Mouse (Mus musculus) E14TG2a.4 (cell line): Measurements from ENCODE around the gene Nek9.

Source experiments
- CTCF ChIP-seq: conservative IDR thresholded peaks from 2 replicates; pipeline ENCODE4 v1.5.1; 2014; ENCODE audit warnings: low read length
- NANOG ChIP-seq: IDR thresholded peaks from 2 replicates; pipeline ENCODE4 v1.6.1; 2014; ENCODE audit warnings: borderline replicate concordance, low read length, mixed read lengths

DNA sequence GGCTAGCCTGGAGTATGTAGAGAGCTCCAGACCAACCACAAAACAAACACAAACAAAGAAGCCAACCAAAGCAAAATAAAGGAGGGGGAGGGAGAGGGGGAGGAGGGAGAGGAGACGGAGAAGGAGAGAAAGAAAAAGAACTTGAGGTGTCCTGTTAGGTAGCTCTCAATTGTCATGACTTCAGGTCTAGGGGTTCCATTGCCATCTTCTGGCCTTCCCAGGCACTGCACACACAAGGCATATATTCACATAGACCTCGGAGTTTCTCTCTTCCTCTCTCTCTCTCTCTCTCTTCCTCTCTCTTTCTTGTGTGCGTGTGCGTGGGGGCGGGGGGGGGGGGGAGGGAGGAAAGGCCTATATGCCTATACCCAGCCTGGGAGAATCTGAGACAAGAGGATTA is 52.2 kb downstream of the Nek9 start:
- TF ChIP-seq CTCF (peak; percentile 54), NANOG (no peak)
